Mouse (Mus musculus) B cell, adult 62 days (primary cell): ENCODE measurements around the gene Atg2a. TPM values are rescaled to one million over a fixed set of nuclear protein-coding genes. Genes with fewer than 3 reads are reported as not detected.

Source experiments
- total RNA-seq: library from RNA; stranded (reverse); gene quantifications from 4 replicates; pipeline ENCODE4 v1.2.4, GENCODE M21; 2023

The Atg2a gene
- 179 to 210 TPM (median 199 TPM) in 4 replicates for total RNA-seq

GRCm38 (mm10) chr19:6241274-6242107 is at the start of gene Atg2a:
Gene Atg2a, plus strand, starts transcription at chr19:6241668.

GRCm38 (mm10) chr19:6226135-6226534 is 15.3 kb upstream of the Atg2a start, which contains the start of gene Gpha2:
Gene Gpha2, plus strand, starts transcription at chr19:6226380.

DNA sequence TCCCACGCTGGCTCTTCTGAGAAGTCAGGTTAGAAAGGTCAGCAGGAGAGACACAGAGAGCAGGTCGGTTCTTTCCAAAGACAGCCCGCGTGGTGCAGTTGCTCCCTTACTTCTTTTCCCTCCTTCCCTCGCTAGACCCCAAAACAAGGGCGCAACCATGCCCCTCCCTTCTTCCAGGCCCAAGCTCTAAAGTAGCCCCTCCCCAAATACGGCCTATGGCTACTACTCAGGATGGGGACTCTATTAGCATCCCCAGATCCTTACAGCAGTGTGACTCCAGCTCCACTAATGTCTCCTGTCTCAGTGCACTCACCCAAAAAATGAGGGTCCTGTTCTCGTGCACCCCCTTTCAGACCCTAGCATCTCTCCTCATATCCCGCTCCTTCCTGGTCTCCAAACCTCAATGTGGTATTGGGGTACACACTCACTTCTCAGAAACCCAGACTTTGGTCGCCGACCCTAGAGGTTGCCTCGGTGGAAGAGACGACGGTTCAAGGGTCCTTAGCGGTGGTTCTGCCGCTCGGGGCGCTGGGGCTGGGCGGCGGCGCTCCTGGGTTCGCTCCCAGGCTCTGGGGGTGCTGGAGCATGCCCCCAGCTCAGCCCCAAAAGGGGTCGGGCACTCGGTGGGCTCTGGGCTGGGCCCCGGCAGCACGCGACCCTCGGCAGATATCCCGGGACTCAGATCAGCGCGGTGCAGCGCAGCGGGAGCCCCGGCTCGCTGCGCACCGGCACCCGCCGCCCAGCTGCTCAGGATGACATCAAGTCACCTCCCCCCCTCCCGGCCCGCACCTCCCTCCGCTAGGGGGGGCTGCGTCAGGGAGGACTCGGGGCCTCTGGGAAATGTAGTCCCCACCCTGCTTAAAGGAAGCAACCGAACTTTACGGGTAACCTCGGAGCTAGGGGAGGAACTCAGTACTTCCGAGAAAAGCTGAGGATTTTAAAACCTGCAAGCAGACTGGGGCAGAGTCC is 6.1 kb upstream of the Atg2a start, which contains the start of gene Ppp2r5b:
Ppp2r5b (minus strand) TSS at position 789 of the 969 bp plus-strand sequence.

DNA sequence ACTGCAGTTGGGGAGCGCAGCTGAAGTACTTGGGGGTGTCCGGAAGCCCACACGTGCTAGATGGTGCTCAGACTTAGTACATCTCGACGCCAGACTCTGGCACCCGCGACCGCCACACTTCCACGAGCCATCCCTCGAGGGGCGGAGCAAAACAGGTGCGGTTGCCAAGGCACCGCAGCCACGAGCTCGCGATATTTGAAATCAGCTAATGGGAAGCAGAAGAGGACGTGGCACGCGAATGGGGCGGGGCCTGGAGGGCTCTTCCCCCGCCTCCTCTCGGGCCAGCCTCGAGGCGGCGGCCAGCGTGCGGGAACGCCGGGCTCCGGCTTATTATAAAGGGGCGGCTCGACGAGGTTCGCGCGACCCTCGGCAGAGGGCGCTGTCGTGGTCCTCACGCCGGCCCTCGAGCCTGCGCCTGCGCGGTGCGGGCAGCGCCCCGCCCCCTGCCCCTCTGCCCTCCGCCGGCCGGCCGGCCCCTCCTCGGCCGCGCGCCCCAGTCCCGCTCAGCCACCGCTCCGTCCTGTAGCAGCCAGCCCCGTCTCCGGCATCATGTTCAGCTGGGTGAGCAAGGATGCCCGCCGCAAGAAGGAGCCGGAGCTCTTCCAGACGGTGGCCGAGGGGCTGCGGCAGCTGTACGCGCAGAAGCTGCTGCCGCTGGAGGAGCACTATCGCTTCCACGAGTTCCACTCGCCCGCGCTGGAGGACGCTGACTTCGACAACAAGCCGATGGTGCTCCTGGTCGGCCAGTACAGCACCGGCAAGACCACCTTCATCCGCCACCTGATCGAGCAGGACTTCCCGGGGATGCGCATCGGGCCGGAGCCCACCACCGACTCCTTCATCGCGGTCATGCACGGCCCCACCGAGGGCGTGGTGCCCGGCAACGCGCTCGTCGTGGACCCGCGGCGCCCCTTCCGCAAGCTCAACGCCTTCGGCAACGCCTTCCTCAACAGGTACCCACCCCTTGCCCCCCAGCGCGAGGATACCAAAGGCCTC is 35.3 kb downstream of the Atg2a start, which contains the start of gene Ehd1:
Ehd1 (plus strand) TSS at position 300 of the 996 bp plus-strand sequence.

GRCm38 (mm10) chr19:6306137-6306551 is 64.7 kb downstream of the Atg2a start, which contains the start of gene Cdc42bpg:
Gene Cdc42bpg, plus strand, starts transcription at chr19:6306456.

Other genes with a start within 250 kb of the Atg2a start
- gene Capn1, start 225.8 kb upstream of the Atg2a start, total RNA-seq: 72.1 to 103 TPM (median 80.6 TPM) in 4 replicates
- gene Syvn1, start 195.1 kb upstream of the Atg2a start, total RNA-seq: 154 to 181 TPM (median 166 TPM) in 4 replicates
- 15.2 to 17.2 TPM (median 15.8 TPM) in 4 replicates for gene Mrpl49, start 183.9 kb upstream of the Atg2a start, total RNA-seq
- gene Fau, start 183.8 kb upstream of the Atg2a start, total RNA-seq: 3,352 to 3,577 TPM (median 3,439 TPM) in 4 replicates
- 10.8 to 13.2 TPM (median 12.5 TPM) in 4 replicates for gene Znhit2, start 180.5 kb upstream of the Atg2a start, total RNA-seq
- gene Tm7sf2, start 173.3 kb upstream of the Atg2a start, total RNA-seq: 9.1 to 13.6 TPM (median 10.5 TPM) in 4 replicates
- gene Vps51, start 164.4 kb upstream of the Atg2a start, total RNA-seq: 94.8 to 109 TPM (median 102 TPM) in 4 replicates
- not detected in 4 replicates for gene Tmem262, start 161.6 kb upstream of the Atg2a start, total RNA-seq
- not detected in 4 replicates for gene Gm28374, start 159.4 kb upstream of the Atg2a start, total RNA-seq
- gene Zfpl1, start 156.7 kb upstream of the Atg2a start, total RNA-seq: 50.9 to 56.9 TPM (median 54.3 TPM) in 4 replicates
- gene Cdca5, start 156.7 kb upstream of the Atg2a start, total RNA-seq: 1.4 to 2.8 TPM (median 1.8 TPM) in 4 replicates
- gene AC131692.1, start 147.2 kb upstream of the Atg2a start, total RNA-seq: 0.81 TPM in 1 of 4 replicates, not detected in the others
- gene Naaladl1, start 135.9 kb upstream of the Atg2a start, total RNA-seq: not detected in 4 replicates
- gene Sac3d1, start 123.0 kb upstream of the Atg2a start, total RNA-seq: 6.4 to 8.9 TPM (median 8.8 TPM) in 4 replicates
- gene Snx15, start 113.4 kb upstream of the Atg2a start, total RNA-seq: 31.0 to 37.8 TPM (median 33.7 TPM) in 4 replicates
- gene Batf2, start 100.7 kb upstream of the Atg2a start, total RNA-seq: not detected in 4 replicates
- 27.2 to 31.2 TPM (median 29.9 TPM) in 4 replicates for gene Arl2, start 100.1 kb upstream of the Atg2a start, total RNA-seq
- not detected in 4 replicates for gene Majin, start 57.3 kb upstream of the Atg2a start, total RNA-seq
- not detected in 4 replicates for gene Gpha2, start 15.3 kb upstream of the Atg2a start, total RNA-seq
- gene Ppp2r5b, start 5.8 kb upstream of the Atg2a start, total RNA-seq: 24.9 to 26.1 TPM (median 25.8 TPM) in 4 replicates
- 271 to 293 TPM (median 280 TPM) in 4 replicates for gene Ehd1, start 35.1 kb downstream of the Atg2a start, total RNA-seq
- gene Cdc42bpg, start 64.8 kb downstream of the Atg2a start, total RNA-seq: 13.0 to 21.1 TPM (median 19.9 TPM) in 4 replicates
- gene Men1, start 93.3 kb downstream of the Atg2a start, total RNA-seq: 31.5 to 38.7 TPM (median 34.4 TPM) in 4 replicates
- 580 to 628 TPM (median 615 TPM) in 4 replicates for gene Map4k2, start 99.5 kb downstream of the Atg2a start, total RNA-seq
- gene Sf1, start 122.0 kb downstream of the Atg2a start, total RNA-seq: 968 to 1,062 TPM (median 1,047 TPM) in 4 replicates
- gene Pygm, start 142.7 kb downstream of the Atg2a start, total RNA-seq: 22.4 to 36.0 TPM (median 29.7 TPM) in 4 replicates
- gene Rasgrp2, start 157.7 kb downstream of the Atg2a start, total RNA-seq: 646 to 705 TPM (median 676 TPM) in 4 replicates
- gene Nrxn2, start 177.1 kb downstream of the Atg2a start, total RNA-seq: 0.63 to 1.9 TPM (median 1.1 TPM) in 4 replicates